Mouse (Mus musculus) midbrain, embryonic 11.5 days (tissue): ENCODE results near the gene Dapk1. TPM values are rescaled to one million over a fixed set of nuclear protein-coding genes. Genes with fewer than 3 reads are reported as not detected.
"Not testable (repeated sequence)": the region's sequence is repeated elsewhere in the genome, so short reads cannot be mapped to it uniquely, and the experiment has no call there.

Experiments
- ATAC-seq: fragments of 200-750 bp; cut with Nextera tagmentation; 2 replicates; pipeline ENCODE4 v1.8.0; 2017; ENCODE audit warnings: moderate TSS enrichment, moderate library complexity; ENCODE audit not compliant: low FRiP score
- DNase-seq: peaks from one replicate; pipeline ENCODE4 v3.0.0; 2015; ENCODE audit warnings: low spot score; ENCODE audit errors: missing footprints
- H3K27ac ChIP-seq: fragments of 300-500 bp; sonication (generic); 2 replicates; pipeline ENCODE4 v1.5.1; 2014; ENCODE audit warnings: low read depth, low read length
- H3K27me3 ChIP-seq: fragments of 300-500 bp; sonication (generic); 2 replicates; pipeline ENCODE4 v1.6.1; 2014; ENCODE audit warnings: mild to moderate bottlenecking, low read length, moderate library complexity, mixed read lengths; ENCODE audit not compliant: control insufficient read depth, insufficient read depth
- H3K36me3 ChIP-seq: fragments of 300-500 bp; sonication (generic); 2 replicates; pipeline ENCODE4 v1.6.1; 2014; ENCODE audit warnings: mild to moderate bottlenecking, low read length, moderate library complexity, mixed read lengths; ENCODE audit not compliant: control insufficient read depth, insufficient read depth
- H3K4me1 ChIP-seq: fragments of 300-500 bp; sonication (generic); 2 replicates; pipeline ENCODE4 v1.6.1; 2014; ENCODE audit warnings: low read length; ENCODE audit not compliant: control insufficient read depth, insufficient read depth
- H3K4me2 ChIP-seq: fragments of 300-500 bp; sonication (generic); 2 replicates; pipeline ENCODE4 v1.6.1; 2014; ENCODE audit warnings: mild to moderate bottlenecking, moderate library complexity
- H3K4me3 ChIP-seq: fragments of 300-500 bp; sonication (generic); 2 replicates; pipeline ENCODE4 v1.5.1; 2014; ENCODE audit warnings: low read depth, low read length
- H3K9ac ChIP-seq: fragments of 300-500 bp; sonication (generic); 2 replicates; pipeline ENCODE4 v1.6.1; 2014; ENCODE audit warnings: low read length
- H3K9me3 ChIP-seq: fragments of 300-500 bp; sonication (generic); 2 replicates; pipeline ENCODE4 v1.6.1; 2016; ENCODE audit warnings: low read length; ENCODE audit not compliant: control insufficient read depth
- WGBS: fragments of 180-500 bp; shearing (Covaris S2); extraction: QIAGEN DNeasy Blood & Tissue Kit; methylation state at CpG from one replicate; pipeline ENCODE4 v1.1.7; 2014; 5-methylcytosine and 5-hydroxymethylcytosine counted together
- polyA plus RNA-seq: library from polyadenylated mRNA; unstranded; fragments of >200 nt; fragmentation: Nextera tagmentation; extraction: Ambion mirVana; gene quantifications from 2 replicates; pipeline ENCODE4 v1.2.1, GENCODE M21; 2014

Dapk1 gene
- polyA plus RNA-seq, 1 experiment from 2014 or later: 17.2 TPM

DNA sequence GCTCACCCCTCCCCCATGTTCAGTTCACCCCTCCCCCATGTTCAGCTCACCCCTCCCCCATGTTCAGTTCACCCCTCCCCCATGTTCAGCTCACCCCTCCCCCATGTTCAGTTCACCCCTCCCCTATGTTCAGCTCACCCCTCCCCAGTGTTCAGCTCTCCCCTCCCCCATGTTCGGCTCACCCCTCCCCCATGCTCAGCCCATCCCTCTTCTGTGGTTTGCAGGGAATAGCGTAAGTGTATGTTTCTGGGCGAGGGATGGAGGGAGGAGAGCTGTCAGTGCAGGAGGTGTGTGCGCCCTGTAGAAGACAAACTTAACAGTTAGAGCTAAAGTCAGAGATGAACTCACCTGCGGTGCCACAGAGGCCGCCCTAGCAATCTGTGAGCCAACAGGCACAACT lies 9.2 kb downstream of the Dapk1 start:
- not testable (repeated sequence) for H3K4me3 ChIP-seq, H3K36me3 ChIP-seq, DNase-seq, H3K4me2 ChIP-seq, H3K9me3 ChIP-seq, H3K9ac ChIP-seq, H3K27me3 ChIP-seq, H3K27ac ChIP-seq, H3K4me1 ChIP-seq, ATAC-seq
- WGBS: 76% methylated on average over 6 of the region's 6 CpGs

DNA sequence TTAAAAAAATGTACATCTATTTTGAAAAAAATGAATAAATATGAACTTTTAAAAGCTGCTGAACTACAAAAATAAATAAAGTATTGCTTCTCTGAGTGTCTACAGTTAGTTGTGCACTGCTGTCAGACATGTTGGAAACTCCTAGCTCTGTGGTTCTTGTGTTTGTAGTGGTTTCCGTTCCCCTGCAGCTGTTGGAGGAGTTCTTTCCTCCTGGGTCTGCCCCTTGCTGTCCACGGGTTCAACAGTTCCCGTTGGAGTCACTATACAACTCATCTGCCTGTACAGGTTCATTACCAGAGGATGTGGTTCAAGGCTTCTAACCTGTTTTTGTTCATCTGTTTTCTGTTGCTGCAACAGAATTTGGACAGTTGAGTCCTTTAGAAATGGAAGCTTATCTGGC lies 10.4 kb downstream of the Dapk1 start:
- DNase-seq: no peak
- Histone ChIP-seq H3K27me3 (no peaks in the 10 kb centered on the region), H3K4me1 (0 out of 2 replicates have a peak, but pooled peaks cover 2% of the 10 kb centered on the region), H3K4me3 (no peak overlapping the region), H3K9me3 (no peaks in the 10 kb centered on the region), H3K36me3 (no peaks in the 10 kb centered on the region), H3K27ac (no peak overlapping the region), H3K4me2 (no peak overlapping the region), H3K9ac (no peak overlapping the region)
- 59% methylated on average over 3 of the region's 3 CpGs for WGBS
- ATAC-seq: no peak

DNA sequence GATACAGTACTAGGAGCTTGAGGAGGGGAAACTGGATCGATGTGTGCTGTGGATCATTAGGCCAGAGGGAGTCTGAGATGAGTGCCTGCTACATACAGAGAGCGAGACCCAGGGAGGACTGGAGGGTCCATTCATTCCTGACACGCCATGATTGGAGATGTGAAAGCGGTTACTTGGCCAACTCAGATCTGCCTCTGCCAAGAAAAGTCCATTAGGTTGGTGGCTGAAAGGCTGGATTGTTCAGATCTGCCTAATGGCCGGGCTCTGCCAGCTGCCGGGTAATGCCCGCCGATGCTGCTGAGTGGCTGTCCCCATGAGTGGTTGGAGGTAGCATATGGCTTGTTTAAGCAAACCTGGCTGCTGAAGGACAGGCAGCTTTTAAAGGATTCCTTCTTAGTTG lies 12.4 kb downstream of the Dapk1 start:
- ATAC-seq: no peak
- H3K27me3 ChIP-seq: no peaks in the 10 kb centered on the region
- H3K9me3 ChIP-seq: no peaks in the 10 kb centered on the region
- no peak overlapping the region for H3K27ac ChIP-seq
- no peak overlapping the region for H3K4me3 ChIP-seq
- 91% methylated on average over 8 of the region's 8 CpGs for WGBS
- H3K9ac ChIP-seq: no peak overlapping the region
- H3K36me3 ChIP-seq: no peaks in the 10 kb centered on the region
- DNase-seq: no peak
- no peaks in the 10 kb centered on the region for H3K4me1 ChIP-seq
- no peak overlapping the region for H3K4me2 ChIP-seq

DNA sequence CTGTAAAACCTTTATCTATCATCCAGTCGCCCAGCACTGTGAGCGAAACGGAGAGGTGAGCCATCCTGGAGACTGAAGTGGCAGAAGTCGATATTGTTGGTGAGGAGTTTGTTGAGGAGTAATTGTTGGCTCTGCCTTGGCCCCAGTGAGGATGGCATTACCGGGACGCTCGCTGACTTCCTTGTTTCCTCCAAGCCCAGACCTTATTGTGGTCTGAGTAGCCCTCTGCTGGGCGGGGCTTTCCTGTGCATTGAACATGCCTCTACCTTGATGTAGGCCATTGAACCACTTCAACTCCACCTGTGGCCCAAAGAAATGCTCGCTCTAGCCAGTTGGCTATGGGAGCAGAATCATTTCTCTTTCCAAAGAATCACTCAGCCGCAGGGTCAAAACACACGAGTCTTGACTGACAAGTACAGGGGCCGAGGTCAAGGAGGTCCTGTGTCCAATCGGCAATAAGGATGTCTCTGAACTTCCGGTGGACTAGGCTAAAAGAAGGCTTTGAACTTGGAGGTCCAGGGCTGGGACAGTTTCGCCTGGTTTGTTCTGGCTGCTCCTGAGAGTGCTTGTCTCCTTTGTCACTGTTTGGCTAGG lies 13.4 kb downstream of the Dapk1 start:
- Histone ChIP-seq H3K4me2 (no peak overlapping the region), H3K27me3 (no peaks in the 10 kb centered on the region), H3K36me3 (no peaks in the 10 kb centered on the region), H3K4me3 (no peak overlapping the region), H3K27ac (no peak overlapping the region), H3K9me3 (no peaks in the 10 kb centered on the region), H3K4me1 (no peaks in the 10 kb centered on the region), H3K9ac (no peak overlapping the region)
- no peak for DNase-seq
- no peak for ATAC-seq
- 70% methylated on average over 15 of the region's 15 CpGs for WGBS

DNA sequence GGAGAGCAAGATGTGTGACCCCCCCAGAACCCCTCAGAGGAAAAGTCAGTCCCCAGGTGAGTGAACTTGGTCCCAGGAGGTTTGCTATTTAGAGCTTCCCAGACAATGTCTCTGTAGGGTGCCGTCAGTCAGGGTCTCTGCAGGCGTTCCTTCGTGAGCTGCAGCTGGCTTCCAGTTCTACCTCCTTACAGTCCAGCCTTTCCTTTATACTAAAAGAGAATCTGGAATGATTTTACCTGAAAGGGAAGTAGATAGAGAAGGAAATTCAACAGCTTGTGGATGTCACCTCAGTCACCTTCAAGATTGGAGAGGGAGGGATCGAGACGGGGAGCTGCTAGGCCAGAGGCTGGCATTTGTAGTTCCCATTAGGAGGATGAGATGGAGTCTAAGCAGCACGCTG lies 14.3 kb downstream of the Dapk1 start:
- DNase-seq: no peak

DNA sequence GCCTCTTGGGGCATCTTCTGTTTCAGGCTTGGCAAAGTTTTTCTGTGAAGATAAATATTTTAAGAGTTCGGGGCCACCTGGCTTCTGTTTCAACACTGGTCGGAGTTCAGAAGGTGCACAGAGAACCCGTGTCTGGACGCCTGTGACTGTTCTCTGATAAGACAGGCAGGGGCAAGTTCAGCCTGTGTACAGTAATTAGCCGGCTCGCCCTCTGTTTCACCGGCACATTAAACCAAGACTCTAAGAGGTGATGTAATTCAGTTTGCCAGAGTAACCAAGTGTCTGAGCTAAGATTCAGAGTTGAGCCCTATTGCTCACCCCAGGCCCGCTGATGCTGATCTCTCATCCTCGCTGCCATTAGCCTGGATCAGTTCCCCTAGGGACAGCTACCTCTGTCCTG lies 16.5 kb downstream of the Dapk1 start:
- no peaks in the 10 kb centered on the region for H3K9me3 ChIP-seq
- no peak overlapping the region for H3K9ac ChIP-seq
- H3K36me3 ChIP-seq: no peaks in the 10 kb centered on the region
- H3K4me3 ChIP-seq: no peak overlapping the region
- H3K27me3 ChIP-seq: no peaks in the 10 kb centered on the region
- DNase-seq: no peak
- 75% methylated on average over 9 of the region's 9 CpGs for WGBS
- ATAC-seq: no peak
- no peaks in the 10 kb centered on the region for H3K4me1 ChIP-seq
- H3K4me2 ChIP-seq: no peak overlapping the region
- H3K27ac ChIP-seq: no peak overlapping the region

More for the DNA sequence above, 14.3 kb downstream of the Dapk1 start:
- H3K27me3 ChIP-seq: no peaks in the 10 kb centered on the region
- H3K36me3 ChIP-seq: no peaks in the 10 kb centered on the region
- no peak overlapping the region for H3K4me3 ChIP-seq
- H3K27ac ChIP-seq: no peak overlapping the region
- H3K9ac ChIP-seq: no peak overlapping the region
- H3K9me3 ChIP-seq: no peaks in the 10 kb centered on the region
- 46% methylated on average over 6 of the region's 6 CpGs for WGBS
- no peak overlapping the region for H3K4me2 ChIP-seq
- no peaks in the 10 kb centered on the region for H3K4me1 ChIP-seq
- ATAC-seq: no peak

DNA sequence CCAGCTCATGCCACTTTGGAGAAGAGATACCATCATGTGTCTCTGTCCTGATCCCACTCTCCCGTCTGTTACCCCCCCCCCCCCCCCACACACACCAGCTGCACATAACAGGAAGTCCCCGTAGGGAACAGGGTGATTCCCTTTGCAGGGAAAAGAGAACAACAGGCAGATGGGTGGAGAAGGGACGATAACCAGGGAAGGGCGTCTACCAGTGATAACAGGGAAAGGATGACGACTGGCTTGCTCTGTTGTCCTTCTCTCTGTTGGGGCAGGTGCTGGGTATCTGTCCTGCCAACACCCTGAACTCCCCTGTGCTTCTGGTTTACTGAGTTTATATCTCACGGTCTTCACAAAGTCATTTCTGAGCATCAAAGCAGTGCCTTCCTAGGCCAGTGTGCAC lies 18.0 kb downstream of the Dapk1 start:
- Histone ChIP-seq H3K4me2 (no peak overlapping the region), H3K4me1 (no peaks in the 10 kb centered on the region), H3K9ac (no peak overlapping the region), H3K36me3 (no peaks in the 10 kb centered on the region), H3K27me3 (no peaks in the 10 kb centered on the region), H3K9me3 (no peaks in the 10 kb centered on the region), H3K4me3 (no peak overlapping the region), H3K27ac (no peak overlapping the region)
- 64% methylated on average over 5 of the region's 6 CpGs for WGBS
- no peak for DNase-seq
- no peak for ATAC-seq

DNA sequence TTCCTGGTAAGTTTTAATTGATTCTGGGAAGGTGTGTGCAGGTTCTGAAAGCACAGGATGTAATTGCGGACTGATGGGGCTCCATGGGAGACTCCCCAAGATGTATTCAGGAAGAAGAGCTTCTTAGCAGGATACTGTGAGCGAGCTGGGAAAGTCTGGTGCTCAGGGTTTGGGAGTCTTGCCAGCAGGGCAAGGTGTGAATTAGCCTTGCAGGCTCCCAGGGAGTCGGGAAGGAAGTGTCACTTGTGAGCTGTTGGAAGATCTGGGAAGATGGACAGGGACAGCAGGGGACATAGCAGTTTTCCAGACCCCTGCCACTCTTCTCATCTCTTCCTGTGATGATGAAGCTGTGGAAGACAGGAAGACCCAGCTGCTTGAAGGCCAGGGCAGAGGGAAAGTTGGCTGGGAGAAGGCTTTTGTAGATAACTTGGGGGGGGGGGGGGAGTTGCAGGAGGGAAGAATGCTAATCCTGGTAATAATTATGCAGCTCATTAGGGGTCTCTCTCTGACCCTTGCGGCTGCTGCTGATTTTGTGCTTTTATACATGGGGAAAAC lies 19.7 kb downstream of the Dapk1 start:
- no peak for DNase-seq

DNA sequence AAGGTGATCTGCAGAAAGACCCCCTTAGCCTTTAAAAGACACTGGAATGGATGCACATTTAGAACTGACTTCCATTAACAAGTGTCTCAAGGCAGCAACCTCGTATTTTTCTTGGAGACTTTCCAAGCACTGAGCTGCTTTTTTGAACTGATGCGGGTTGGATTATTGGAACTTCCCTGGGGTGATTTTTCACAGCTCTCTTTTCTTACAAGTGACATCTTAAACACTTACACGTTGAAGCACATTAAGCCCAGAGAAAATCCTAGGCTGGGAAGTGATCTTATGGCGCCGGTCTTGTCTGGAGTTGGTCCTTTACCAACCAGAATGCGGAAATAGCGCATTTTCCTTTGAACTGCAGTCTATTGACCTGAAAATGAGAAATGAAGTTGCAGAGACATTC lies 23.8 kb downstream of the Dapk1 start:
- H3K4me3 ChIP-seq: no peak overlapping the region
- DNase-seq: no peak
- no peaks in the 10 kb centered on the region; the same call in 1 of the 2 replicates for H3K36me3 ChIP-seq
- H3K27me3 ChIP-seq: no peaks in the 10 kb centered on the region
- WGBS: 80% methylated on average over 7 of the region's 7 CpGs
- peaks cover 8% of the 10 kb centered on the region for H3K4me1 ChIP-seq
- H3K9me3 ChIP-seq: no peaks in the 10 kb centered on the region
- H3K27ac ChIP-seq: no peak overlapping the region
- no peak overlapping the region for H3K4me2 ChIP-seq
- no peak for ATAC-seq
- no peak overlapping the region for H3K9ac ChIP-seq

More for the DNA sequence above, 19.7 kb downstream of the Dapk1 start:
- Histone ChIP-seq H3K4me3 (no peak overlapping the region), H3K4me2 (no peak overlapping the region), H3K27me3 (no peaks in the 10 kb centered on the region), H3K36me3 (no peaks in the 10 kb centered on the region; the same call in 1 of the 2 replicates), H3K27ac (no peak overlapping the region), H3K9ac (no peak overlapping the region), H3K9me3 (no peaks in the 10 kb centered on the region), H3K4me1 (no peaks in the 10 kb centered on the region)
- 42% methylated on average over 4 of the region's 4 CpGs for WGBS
- no peak for ATAC-seq
